Mouse (Mus musculus): ENCODE measurements around the gene Sh3pxd2b. TPM values are rescaled to one million over a fixed set of nuclear protein-coding genes. Genes with fewer than 3 reads are reported as not detected.

Sh3pxd2b gene
- polyA plus RNA-seq, 1 experiment from 2014 or later = 21.8 TPM

Other genes starting within 250 kb of the Sh3pxd2b start
- not detected in 2 replicates for gene Il9r, start 147.5 kb upstream of the Sh3pxd2b start, polyA plus RNA-seq (2015; fragmentation: Nextera tagmentation; extraction: Ambion mirVana)
- 59.6 and 60.9 TPM in 2 replicates for gene Snrnp25, start 142.4 kb upstream of the Sh3pxd2b start, polyA plus RNA-seq (2015; fragmentation: Nextera tagmentation; extraction: Ambion mirVana)
- gene Rhbdf1, start 125.5 kb upstream of the Sh3pxd2b start, polyA plus RNA-seq (2015; fragmentation: Nextera tagmentation; extraction: Ambion mirVana) = 48.7 and 55.4 TPM in 2 replicates
- 33.5 and 36.1 TPM in 2 replicates for gene Mpg, start 121.3 kb upstream of the Sh3pxd2b start, polyA plus RNA-seq (2015; fragmentation: Nextera tagmentation; extraction: Ambion mirVana)
- 38.8 and 43.9 TPM in 2 replicates for gene Nprl3, start 80.1 kb upstream of the Sh3pxd2b start, polyA plus RNA-seq (2015; fragmentation: Nextera tagmentation; extraction: Ambion mirVana)
- 36.6 and 65.3 TPM in 2 replicates for gene Hba-x, start 71.4 kb upstream of the Sh3pxd2b start, polyA plus RNA-seq (2015; fragmentation: Nextera tagmentation; extraction: Ambion mirVana)
- gene Hba-a1, start 64.3 kb upstream of the Sh3pxd2b start, polyA plus RNA-seq (2015; fragmentation: Nextera tagmentation; extraction: Ambion mirVana) = 4,301 and 5,259 TPM in 2 replicates
- 2.3 and 2.5 TPM in 2 replicates for gene Hbq1b, start 60.9 kb upstream of the Sh3pxd2b start, polyA plus RNA-seq (2015; fragmentation: Nextera tagmentation; extraction: Ambion mirVana)
- gene Hba-a2, start 51.3 kb upstream of the Sh3pxd2b start, polyA plus RNA-seq (2015; fragmentation: Nextera tagmentation; extraction: Ambion mirVana) = 11,555 and 13,702 TPM in 2 replicates
- 0.53 and 0.80 TPM in 2 replicates for gene Hbq1a, start 47.8 kb upstream of the Sh3pxd2b start, polyA plus RNA-seq (2015; fragmentation: Nextera tagmentation; extraction: Ambion mirVana)
- 45.1 and 46.1 TPM in 2 replicates for gene Ubtd2, start 107.5 kb downstream of the Sh3pxd2b start, polyA plus RNA-seq (2015; fragmentation: Nextera tagmentation; extraction: Ambion mirVana)
- gene Efcab9, start 184.3 kb downstream of the Sh3pxd2b start, polyA plus RNA-seq (2015; fragmentation: Nextera tagmentation; extraction: Ambion mirVana) = 0.42 TPM in 1 of 2 replicates, not detected in the other
- gene Stk10, start 185.5 kb downstream of the Sh3pxd2b start, polyA plus RNA-seq (2015; fragmentation: Nextera tagmentation; extraction: Ambion mirVana) = 5.4 TPM in 2 replicates